Mouse (Mus musculus) MEL-GATA-1-ER (cell line): ENCODE data around the gene Fam193b.
A peak's percentile ranks its signal among the peaks of the same experiment; 100 is the strongest.
"Not testable (repeated sequence)": the region's sequence is repeated elsewhere in the genome, so short reads cannot be mapped to it uniquely, and the experiment has no call there.

ENCODE experiments used
- DNase-seq: peaks from one replicate; pipeline ENCODE4 v3.0.0-alpha.2; 2012; ENCODE audit warnings: low read depth; ENCODE audit errors: extremely low read depth

Fam193b gene

DNA sequence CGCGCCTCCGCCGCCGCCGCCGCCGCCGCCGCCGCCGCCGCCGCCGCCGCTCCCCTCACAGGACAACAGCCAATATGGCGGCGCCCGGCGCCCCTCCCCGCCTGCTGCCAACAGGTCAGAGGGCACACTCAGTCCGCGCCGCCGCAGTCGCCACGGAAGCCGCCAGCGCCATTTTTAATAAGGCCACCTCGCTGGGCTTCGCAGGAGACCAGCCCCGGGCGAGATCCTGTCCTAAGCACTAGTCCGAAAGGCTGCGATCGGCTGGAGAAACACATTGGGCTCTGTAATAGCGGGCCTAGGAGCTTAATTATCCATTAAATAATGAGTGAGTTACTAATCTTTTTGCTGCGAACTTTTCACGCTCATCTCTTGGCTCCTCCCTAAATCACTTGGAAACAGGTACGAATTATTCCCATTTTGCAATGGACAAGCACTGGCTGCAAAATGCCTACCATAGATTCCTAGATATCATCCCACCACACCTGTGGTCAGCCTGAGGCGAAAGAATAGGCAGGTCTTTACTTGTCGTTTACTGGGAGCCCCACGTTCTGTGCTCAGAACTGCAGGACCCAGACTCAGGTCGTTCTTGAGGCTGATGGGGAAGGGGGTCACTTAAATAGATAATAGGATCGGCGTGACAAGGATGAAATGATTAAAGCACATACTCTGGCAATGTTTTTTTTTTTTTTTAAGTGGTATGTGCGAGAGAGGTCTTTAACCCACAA lies at the start of gene Fam193b:
Gene Fam193b (minus strand): TSS at position 94 of the 725 bp plus-strand sequence.
- DNase-seq: peak; percentile 73

- no peak for DNase-seq
Measured at GRCm38 (mm10) chr13:55620275-55620674, 49.4 kb upstream of the Fam193b start.

- peak; percentile 69 for DNase-seq
Measured at GRCm38 (mm10) chr13:55619328-55619727, 48.4 kb upstream of the Fam193b start.

GRCm38 (mm10) chr13:55613471-55613870 lies 42.6 kb upstream of the Fam193b start:
- no peak for DNase-seq

GRCm38 (mm10) chr13:55611996-55612395 lies 41.1 kb upstream of the Fam193b start:
- DNase-seq: no peak

- no peak for DNase-seq
Measured at GRCm38 (mm10) chr13:55607624-55608006, 36.7 kb upstream of the Fam193b start.

- DNase-seq: no peak
Measured at GRCm38 (mm10) chr13:55606899-55607623, 36.1 kb upstream of the Fam193b start.

- no peak for DNase-seq
Measured at GRCm38 (mm10) chr13:55604606-55605005, 33.7 kb upstream of the Fam193b start.

DNA sequence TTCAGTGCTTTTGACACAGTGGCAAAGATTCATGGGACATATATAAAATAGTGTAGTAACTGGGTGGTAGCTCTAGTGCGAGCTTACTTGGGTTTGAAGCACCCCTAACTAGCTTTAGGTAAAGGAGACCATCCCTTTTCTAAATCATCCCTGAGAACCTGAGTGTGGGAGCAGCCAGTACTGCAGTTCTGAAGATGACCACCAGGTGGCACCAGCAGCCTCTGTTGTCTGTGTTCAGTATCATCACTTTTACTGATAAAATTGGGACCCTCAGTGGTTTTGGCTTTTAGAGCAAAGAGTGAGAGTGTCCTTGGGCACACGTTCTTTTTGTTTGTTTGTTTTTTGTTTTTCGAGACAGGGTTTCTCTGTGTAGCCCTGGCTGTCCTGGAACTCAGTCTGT lies 30.7 kb upstream of the Fam193b start:
- DNase-seq: peak; percentile 67

GRCm38 (mm10) chr13:55600657-55601056 lies 29.7 kb upstream of the Fam193b start:
- peak; percentile 80 for DNase-seq

DNA sequence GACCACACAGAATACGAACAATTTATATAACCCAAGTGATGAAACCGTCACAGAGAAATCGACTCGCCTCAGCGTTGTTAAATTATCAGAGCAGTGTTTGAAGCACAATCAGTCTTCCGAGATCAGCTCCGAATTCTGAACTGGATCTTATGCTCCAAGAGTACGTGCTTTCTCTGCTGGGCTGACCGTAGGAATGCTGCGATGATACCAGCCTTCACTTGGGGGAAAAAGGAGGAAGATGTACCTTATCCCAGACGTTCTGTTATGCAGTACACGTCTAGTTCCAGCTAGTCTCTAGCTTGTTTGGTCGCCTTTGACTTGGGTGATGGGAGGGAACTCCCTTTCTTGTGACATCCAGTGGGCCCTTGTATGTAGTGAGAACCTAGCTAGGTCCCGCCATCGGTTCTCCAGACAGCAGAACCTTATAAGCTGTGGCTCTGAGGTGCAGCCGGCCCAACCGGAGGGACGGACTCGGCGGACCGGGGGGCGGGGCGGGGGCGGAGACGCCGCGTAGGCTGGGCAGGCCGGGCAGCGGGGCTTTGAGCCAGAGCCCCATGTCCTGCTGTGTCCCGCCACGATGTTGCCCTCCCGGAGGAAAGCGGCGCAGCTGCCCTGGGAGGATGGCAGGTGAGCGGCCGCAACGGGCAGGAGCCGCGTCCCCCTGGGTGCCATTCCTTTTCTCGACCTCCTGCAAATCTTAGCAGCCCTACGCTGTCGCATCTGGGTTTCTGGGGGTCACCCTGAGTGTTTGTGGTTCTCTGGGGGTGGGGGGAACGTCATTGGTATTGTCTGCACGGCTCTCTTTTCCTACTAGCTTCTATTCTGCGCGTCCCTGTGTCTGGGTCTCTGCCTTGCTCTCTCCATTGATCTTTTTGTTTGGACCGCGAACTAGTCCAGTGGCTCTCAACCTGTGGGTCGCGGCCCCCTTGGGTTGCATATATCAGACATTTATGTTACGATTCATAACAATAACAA lies 28.9 kb upstream of the Fam193b start, which contains the start of gene B4galt7:
Gene B4galt7 (plus strand): TSS at position 331 of the 975 bp plus-strand sequence.
- peak; percentile 68 for DNase-seq

DNA sequence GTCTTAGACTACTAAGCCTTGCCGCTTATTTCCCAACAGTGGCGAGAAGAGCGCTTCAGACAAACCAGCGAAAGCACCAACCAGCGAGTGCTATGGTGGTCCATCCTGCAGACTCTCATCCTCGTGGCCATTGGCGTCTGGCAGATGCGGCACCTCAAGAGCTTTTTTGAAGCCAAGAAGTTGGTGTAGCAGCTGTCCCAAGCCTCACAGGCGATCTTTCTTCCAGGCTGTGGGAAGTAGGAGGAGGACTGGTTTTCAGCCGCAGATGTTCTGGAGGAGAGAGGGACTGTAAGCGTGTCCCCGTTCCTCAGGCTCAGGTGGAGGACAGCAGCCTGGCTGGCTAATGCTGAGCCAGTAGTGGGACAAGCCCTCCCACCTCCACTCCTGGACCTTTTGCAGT lies 25.9 kb upstream of the Fam193b start:
- DNase-seq: no peak

DNA sequence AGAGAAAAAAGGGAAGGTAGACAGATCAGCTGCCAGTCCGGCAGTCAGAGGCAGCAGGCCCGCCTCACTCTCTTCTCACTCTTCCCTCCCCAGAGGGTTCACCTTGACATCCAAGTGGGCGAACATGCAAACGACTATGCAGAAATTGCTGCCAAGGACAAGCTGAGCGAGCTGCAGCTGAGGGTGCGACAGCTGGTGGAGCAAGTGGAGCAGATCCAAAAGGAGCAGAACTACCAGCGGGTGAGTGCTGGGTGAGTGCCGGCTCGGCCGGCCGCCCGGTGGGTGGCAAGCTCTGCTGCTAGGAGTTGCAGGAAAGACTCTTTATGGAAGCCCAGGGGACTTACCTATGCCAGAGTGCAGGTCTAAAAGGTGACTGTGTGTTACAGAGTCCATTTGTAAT lies 24.5 kb upstream of the Fam193b start:
- no peak for DNase-seq

GRCm38 (mm10) chr13:55593254-55593747 lies 22.4 kb upstream of the Fam193b start:
- no peak for DNase-seq

DNA sequence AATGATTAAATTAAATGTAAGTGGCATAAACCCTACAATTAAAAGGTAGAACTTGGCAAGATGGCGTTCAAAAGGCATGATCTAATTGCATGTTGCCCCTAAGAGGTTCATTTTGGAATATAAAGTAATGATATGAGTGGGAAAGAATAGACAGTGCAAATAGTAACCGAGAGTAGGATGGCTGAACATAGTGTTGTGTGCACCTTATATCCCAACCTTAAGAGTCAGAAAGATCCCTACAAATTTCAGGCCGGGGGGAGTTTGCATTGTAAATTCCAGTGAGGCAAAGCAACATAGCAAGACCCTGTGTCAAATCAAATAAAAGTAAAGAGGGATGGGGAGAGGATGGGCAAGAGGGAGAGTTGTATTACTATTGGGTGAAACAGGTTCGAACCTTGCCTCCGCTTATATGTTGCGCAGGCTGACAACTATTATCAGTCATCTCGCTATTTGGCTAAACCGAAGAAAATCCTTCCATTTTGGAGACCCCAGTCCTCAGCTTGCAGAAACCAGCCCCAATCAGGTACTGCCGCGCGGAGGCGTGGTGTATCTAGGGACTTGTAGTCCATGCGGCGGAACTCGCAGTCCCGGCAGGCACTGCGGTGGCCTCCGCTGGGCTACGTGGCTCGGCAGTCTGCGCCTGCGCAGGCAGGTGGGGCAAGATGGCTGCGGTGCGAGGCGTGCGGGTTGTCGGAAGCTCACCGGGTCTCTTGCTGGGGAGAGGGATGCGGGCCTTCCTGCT lies 21.8 kb upstream of the Fam193b start:
- DNase-seq: peak; percentile 94

- DNase-seq: no peak
Measured at GRCm38 (mm10) chr13:55591961-55592490, 21.1 kb upstream of the Fam193b start.

DNA sequence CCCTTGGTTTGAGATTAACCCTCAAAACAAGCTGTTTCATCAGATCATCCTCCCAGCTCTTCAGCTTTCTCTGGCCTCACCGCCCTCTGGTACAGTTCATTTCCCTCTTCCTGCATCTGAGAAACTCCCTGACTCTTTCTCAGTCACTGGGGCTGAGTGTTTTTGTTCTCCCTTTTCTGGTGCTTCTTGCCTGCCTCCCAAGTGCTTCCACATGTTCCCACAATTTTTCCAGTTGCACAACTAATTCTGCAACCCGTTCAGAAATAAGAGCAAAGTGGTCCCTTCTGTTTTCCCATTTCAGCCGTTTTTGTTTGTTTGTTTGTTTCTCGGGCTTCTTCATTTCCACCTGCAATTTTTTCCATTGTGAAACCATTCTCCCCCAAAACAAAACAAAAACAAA lies 7.2 kb upstream of the Fam193b start:
- no peak for DNase-seq

- not testable (repeated sequence) for DNase-seq
Measured at GRCm38 (mm10) chr13:55576872-55577271, 6.0 kb upstream of the Fam193b start.

GRCm38 (mm10) chr13:55575932-55576331 lies 5.0 kb upstream of the Fam193b start:
- DNase-seq: no peak

GRCm38 (mm10) chr13:55574321-55574720 lies 3.4 kb upstream of the Fam193b start:
- DNase-seq: no peak
